Mouse (Mus musculus) forebrain, postnatal 0 days (tissue): ENCODE data around the gene Sec24d. TPM values are rescaled to one million over a fixed set of nuclear protein-coding genes. Genes with fewer than 3 reads are reported as not detected.

ENCODE experiments used
- ATAC-seq: fragments of 200-750 bp; cut with Nextera tagmentation; 2 replicates; pipeline ENCODE4 v1.8.0; 2017; ENCODE audit warnings: mild to moderate bottlenecking, moderate library complexity
- DNase-seq: peaks from one replicate; pipeline ENCODE4 v3.0.0-alpha.2; 2015
- H3K27ac ChIP-seq: fragments of 300-500 bp; sonication (generic); 2 replicates; pipeline ENCODE4 v1.5.1; 2014; ENCODE audit warnings: low read depth, mild to moderate bottlenecking, antibody characterized with exemption, low read length, moderate library complexity, mixed read lengths
- H3K27me3 ChIP-seq: fragments of 300-500 bp; sonication (generic); 2 replicates; pipeline ENCODE4 v1.6.1; 2014; ENCODE audit warnings: mild to moderate bottlenecking, low read length, mixed read lengths; ENCODE audit not compliant: insufficient read depth
- H3K36me3 ChIP-seq: fragments of 300-500 bp; sonication (generic); 2 replicates; pipeline ENCODE4 v1.6.1; 2014; ENCODE audit warnings: mild to moderate bottlenecking, moderate library complexity; ENCODE audit not compliant: insufficient read depth
- H3K4me1 ChIP-seq: fragments of 300-500 bp; sonication (generic); 2 replicates; pipeline ENCODE4 v1.6.1; 2014; ENCODE audit warnings: antibody characterized with exemption; ENCODE audit not compliant: insufficient read depth
- H3K4me2 ChIP-seq: fragments of 300-500 bp; sonication (generic); 2 replicates; pipeline ENCODE4 v1.6.1; 2014; ENCODE audit warnings: low read depth, mild to moderate bottlenecking, moderate library complexity
- H3K4me3 ChIP-seq: fragments of 300-500 bp; sonication (generic); 2 replicates; pipeline ENCODE4 v1.5.1; 2014; ENCODE audit warnings: low read depth, low read length, mixed read lengths
- H3K9ac ChIP-seq: fragments of 300-500 bp; sonication (generic); 2 replicates; pipeline ENCODE4 v1.6.1; 2014; ENCODE audit warnings: mild to moderate bottlenecking
- H3K9me3 ChIP-seq: fragments of 300-500 bp; sonication (generic); 2 replicates; pipeline ENCODE4 v1.6.1; 2016; ENCODE audit warnings: low read length
- CTCF ChIP-seq: sonication (generic); IDR thresholded peaks from 2 replicates; pipeline ENCODE4 v1.5.1; 2016; ENCODE audit warnings: antibody characterized with exemption, control low read depth, low read depth
- WGBS: fragments of 180-500 bp; shearing (Covaris S2); extraction: QIAGEN DNeasy Blood & Tissue Kit; methylation state at CpG from one replicate; pipeline ENCODE4 v1.1.7; 2014; 5-methylcytosine and 5-hydroxymethylcytosine counted together
- polyA plus RNA-seq: library from polyadenylated mRNA; unstranded; fragments of >200 nt; fragmentation: Nextera tagmentation; extraction: Ambion mirVana; gene quantifications from 2 replicates; pipeline ENCODE4 v1.2.1, GENCODE M21; 2015
- total RNA-seq: library from RNA; depleted of rRNA; stranded (reverse); fragments of >200 nt; gene quantifications from 2 replicates; pipeline ENCODE4 v1.2.3, GENCODE M21; 2014

Sec24d gene
- total and polyA plus RNA-seq, 2 experiments from 2014 or later: 16.3 to 36.5 TPM

DNA sequence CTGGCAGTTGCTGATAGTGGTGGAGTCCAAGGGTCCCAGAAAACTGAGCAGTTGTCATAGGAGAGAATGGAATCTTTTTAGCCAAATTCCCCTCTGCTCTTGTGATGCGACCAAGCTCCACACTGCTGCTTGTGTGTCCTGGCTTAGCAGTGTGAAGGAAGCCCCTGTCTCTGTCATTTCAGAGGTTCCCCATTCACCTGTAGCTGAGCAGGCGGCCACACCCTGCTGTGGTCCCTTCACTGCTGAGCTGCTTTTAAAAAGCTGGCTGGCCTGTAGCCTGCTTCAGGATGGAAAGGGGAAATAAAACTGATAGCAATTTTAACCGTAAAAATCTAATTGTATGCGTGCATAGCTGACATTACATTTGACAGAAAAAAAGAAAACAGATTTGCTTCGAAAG lies 69.7 kb downstream of the Sec24d start:
- ATAC-seq (no peak), DNase-seq (no peak)
- no peaks in the 10 kb centered on the region for H3K9me3 ChIP-seq
- no peaks in the 10 kb centered on the region for H3K4me1 ChIP-seq
- WGBS: 77% methylated on average over 5 of the region's 5 CpGs
- TF ChIP-seq CTCF: no peak
- no peak overlapping the region for H3K4me3 ChIP-seq
- H3K36me3 ChIP-seq: no peaks in the 10 kb centered on the region
- H3K27me3 ChIP-seq: no peaks in the 10 kb centered on the region
- no peak overlapping the region for H3K9ac ChIP-seq
- no peak overlapping the region for H3K27ac ChIP-seq
- no peak overlapping the region for H3K4me2 ChIP-seq

GRCm38 (mm10) chr3:123337853-123338252 lies 70.6 kb downstream of the Sec24d start:
- no peak for DNase-seq
- Histone ChIP-seq H3K4me3 (no peak overlapping the region), H3K4me2 (no peak overlapping the region), H3K9me3 (no peaks in the 10 kb centered on the region), H3K36me3 (no peaks in the 10 kb centered on the region), H3K4me1 (no peaks in the 10 kb centered on the region), H3K9ac (no peak overlapping the region), H3K27ac (no peak overlapping the region), H3K27me3 (no peaks in the 10 kb centered on the region)
- TF ChIP-seq CTCF: no peak
- WGBS: 85% methylated on average over 6 of the region's 6 CpGs
- ATAC-seq: no peak

- Histone ChIP-seq H3K27me3 (no peaks in the 10 kb centered on the region), H3K36me3 (no peaks in the 10 kb centered on the region), H3K9ac (no peak overlapping the region), H3K27ac (no peak overlapping the region), H3K9me3 (no peaks in the 10 kb centered on the region), H3K4me1 (no peaks in the 10 kb centered on the region), H3K4me2 (no peak overlapping the region), H3K4me3 (no peak overlapping the region)
- TF ChIP-seq CTCF: no peak
- ATAC-seq (no peak), DNase-seq (no peak)
- 60% methylated on average over 12 of the region's 12 CpGs for WGBS
These were observed 71.5 kb downstream of the Sec24d start for GRCm38 (mm10) chr3:123338666-123339195.

DNA sequence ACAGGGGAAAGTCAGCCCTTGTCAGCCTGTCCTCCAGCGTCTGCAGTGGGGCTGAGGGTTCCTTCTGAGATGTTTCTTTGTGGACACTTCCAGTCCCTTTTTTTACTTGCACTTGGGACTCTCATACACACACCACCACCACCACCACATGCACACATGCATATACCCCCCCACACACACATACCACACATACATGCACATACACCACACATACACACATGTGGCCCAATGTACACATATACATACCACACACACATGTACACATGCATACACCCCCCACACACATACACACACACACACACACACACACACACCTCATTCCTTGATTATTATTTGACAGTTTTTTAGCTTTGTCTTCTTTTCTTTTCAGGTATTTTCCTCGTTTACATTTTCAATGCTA lies 73.8 kb downstream of the Sec24d start:
- Histone ChIP-seq H3K27ac (no peak overlapping the region), H3K27me3 (no peaks in the 10 kb centered on the region), H3K4me1 (no peaks in the 10 kb centered on the region), H3K4me3 (no peak overlapping the region), H3K4me2 (no peak overlapping the region), H3K36me3 (no peaks in the 10 kb centered on the region), H3K9ac (no peak overlapping the region), H3K9me3 (no peaks in the 10 kb centered on the region)
- ATAC-seq (no peak), DNase-seq (no peak)
- no peak for TF ChIP-seq CTCF
- 81% methylated on average over 2 of the region's 2 CpGs for WGBS

- WGBS: 88% methylated on average over 6 of the region's 6 CpGs
- no peak for TF ChIP-seq CTCF
- Histone ChIP-seq H3K4me3 (no peak overlapping the region), H3K4me2 (no peak overlapping the region), H3K27me3 (no peaks in the 10 kb centered on the region), H3K27ac (no peak overlapping the region), H3K9me3 (no peaks in the 10 kb centered on the region), H3K36me3 (no peaks in the 10 kb centered on the region), H3K9ac (no peak overlapping the region), H3K4me1 (no peaks in the 10 kb centered on the region)
- DNase-seq (no peak), ATAC-seq (no peak)
These were observed 76.4 kb downstream of the Sec24d start for GRCm38 (mm10) chr3:123343690-123344089.

- Histone ChIP-seq H3K4me1 (no peaks in the 10 kb centered on the region), H3K4me2 (no peak overlapping the region), H3K36me3 (no peaks in the 10 kb centered on the region; the same call in 1 of the 2 replicates), H3K27ac (no peak overlapping the region), H3K27me3 (no peaks in the 10 kb centered on the region), H3K9ac (no peak overlapping the region), H3K4me3 (no peak overlapping the region), H3K9me3 (no peaks in the 10 kb centered on the region)
- peak; percentile 85 for ATAC-seq
- WGBS: 60% methylated on average over 12 of the region's 12 CpGs
- no peak for TF ChIP-seq CTCF
- peak; percentile 84 for DNase-seq
These were observed 81.0 kb downstream of the Sec24d start for GRCm38 (mm10) chr3:123348080-123348802.

- Histone ChIP-seq H3K4me1 (no peaks in the 10 kb centered on the region), H3K9me3 (no peaks in the 10 kb centered on the region), H3K4me3 (no peak overlapping the region), H3K27me3 (no peaks in the 10 kb centered on the region), H3K4me2 (no peak overlapping the region), H3K27ac (no peak overlapping the region), H3K9ac (no peak overlapping the region), H3K36me3 (peaks cover 4% of the 10 kb centered on the region; the same call in 1 of the 2 replicates)
- no peak for ATAC-seq
- TF ChIP-seq CTCF: no peak
- no peak for DNase-seq
- 88% methylated on average over 8 of the region's 8 CpGs for WGBS
These were observed 83.3 kb downstream of the Sec24d start for GRCm38 (mm10) chr3:123350602-123351001.
